Mouse (Mus musculus): ENCODE measurements around the gene Rhbdl3. TPM values are rescaled to one million over a fixed set of nuclear protein-coding genes. Genes with fewer than 3 reads are reported as not detected.

Gene Rhbdl3
- polyA plus RNA-seq, 1 experiment from 2014 or later, result 12.2 TPM

DNA sequence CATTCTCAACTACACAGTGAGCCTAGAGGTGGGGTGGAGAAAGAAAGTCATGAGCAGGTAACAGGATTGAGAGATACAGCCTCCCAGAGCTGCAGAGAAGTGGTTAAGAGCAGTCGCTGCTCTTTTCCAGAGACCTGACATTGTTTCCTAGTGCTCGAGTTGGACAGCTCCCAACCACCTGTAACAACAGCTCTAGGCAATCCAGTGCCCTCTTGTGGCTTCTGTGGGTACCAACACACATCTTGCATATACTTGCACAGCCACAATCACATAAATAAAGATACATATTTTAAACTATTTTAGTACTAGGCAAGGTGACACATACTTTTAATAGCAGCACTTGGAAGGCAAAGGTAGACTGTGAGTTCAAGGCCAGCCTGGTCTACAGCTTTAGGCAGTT lies 9.7 kb upstream of the Rhbdl3 start:
- H3K4me2 ChIP-seq (ENCODE audit: low read length), result no peak overlapping the region

DNA sequence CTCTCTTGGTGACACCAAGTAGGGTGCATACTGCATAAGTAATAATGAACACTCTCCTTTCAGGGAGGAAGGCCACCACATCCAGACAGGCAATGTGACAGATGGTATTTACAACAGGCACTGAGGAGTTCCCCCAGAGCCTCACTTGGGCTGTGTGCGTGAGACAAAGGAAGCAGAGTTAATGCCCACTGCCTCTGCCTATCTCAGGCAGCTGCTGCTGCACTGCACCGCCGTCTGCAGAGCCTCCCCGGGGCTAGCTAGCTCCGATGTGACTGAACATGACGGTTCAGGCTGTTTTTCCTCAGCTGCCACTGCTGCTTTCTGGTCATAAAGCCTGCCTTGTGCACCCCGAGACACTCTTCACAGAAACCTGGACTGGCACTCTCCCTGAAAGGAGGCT lies 8.2 kb upstream of the Rhbdl3 start:
- 22% methylated on average over 7 of the region's 7 CpGs for WGBS
- peak; percentile 73 for ATAC-seq
- Histone ChIP-seq H3K36me3 (ENCODE audit: control insufficient read depth, insufficient read depth) (no peaks in the 10 kb centered on the region), H3K4me2 (ENCODE audit: low read length) (no peak overlapping the region), H3K27ac (ENCODE audit: low read length) (peak overlapping the region; percentile 76), H3K4me3 (replicated peaks; ENCODE audit: low read length) (no peak overlapping the region), H3K9me3 (ENCODE audit: control insufficient read depth, low read length) (no peaks in the 10 kb centered on the region), H3K9ac (replicated peaks; ENCODE audit: low read depth, low read length) (0 out of 2 replicates have a peak overlapping the region, but pooled peaks have one; percentile 29), H3K4me1 (replicated peaks; ENCODE audit: control insufficient read depth, insufficient read depth, low read length) (peaks cover 36% of the 10 kb centered on the region), H3K27me3 (replicated peaks; ENCODE audit: control insufficient read depth, insufficient read depth, low read length) (no peaks in the 10 kb centered on the region)

More for the DNA sequence above, 9.7 kb upstream of the Rhbdl3 start:
- H3K4me1 ChIP-seq (replicated peaks; ENCODE audit: control insufficient read depth, insufficient read depth, low read length), result peaks cover 36% of the 10 kb centered on the region
- H3K4me3 ChIP-seq (replicated peaks; ENCODE audit: low read length), result no peak overlapping the region
- ATAC-seq, result no peak
- H3K9ac ChIP-seq (replicated peaks; ENCODE audit: low read depth, low read length), result no peak overlapping the region
- H3K27me3 ChIP-seq (replicated peaks; ENCODE audit: control insufficient read depth, insufficient read depth, low read length), result no peaks in the 10 kb centered on the region
- H3K36me3 ChIP-seq (ENCODE audit: control insufficient read depth, insufficient read depth), result no peaks in the 10 kb centered on the region
- no peaks in the 10 kb centered on the region for H3K9me3 ChIP-seq (ENCODE audit: control insufficient read depth, low read length)
- 73% methylated on average over 2 of the region's 2 CpGs for WGBS
- no peak overlapping the region for H3K27ac ChIP-seq (ENCODE audit: low read length)

DNA sequence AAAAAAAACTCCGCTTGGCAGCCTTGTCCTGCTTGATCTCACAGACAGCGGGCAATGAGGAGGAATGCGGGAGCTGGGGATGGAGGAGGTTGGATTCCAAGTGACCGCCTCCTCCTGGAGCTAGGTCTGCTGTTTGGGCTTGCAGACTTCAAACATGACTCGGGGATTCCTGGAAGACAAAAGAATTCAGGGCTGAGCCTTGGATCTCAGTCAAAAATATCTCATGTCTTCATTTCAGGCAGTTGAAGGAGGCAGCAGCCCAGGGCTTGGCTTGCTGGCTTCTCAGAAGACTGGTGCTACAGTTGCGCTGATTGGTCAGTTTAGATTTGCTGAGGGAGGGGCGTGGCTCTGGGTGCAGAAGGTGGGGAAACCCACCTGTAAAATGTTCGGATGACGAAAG lies 5.6 kb upstream of the Rhbdl3 start:
- H3K36me3 ChIP-seq (ENCODE audit: control insufficient read depth, insufficient read depth), result no peaks in the 10 kb centered on the region
- H3K4me3 ChIP-seq (replicated peaks; ENCODE audit: low read length), result no peak overlapping the region
- H3K9me3 ChIP-seq (ENCODE audit: control insufficient read depth, low read length), result no peaks in the 10 kb centered on the region
- H3K4me1 ChIP-seq (replicated peaks; ENCODE audit: control insufficient read depth, insufficient read depth, low read length), result peaks cover 44% of the 10 kb centered on the region
- WGBS, result 18% methylated on average over 9 of the region's 9 CpGs
- no peak overlapping the region for H3K4me2 ChIP-seq (ENCODE audit: low read length)
- ATAC-seq, result no peak
- no peaks in the 10 kb centered on the region for H3K27me3 ChIP-seq (replicated peaks; ENCODE audit: control insufficient read depth, insufficient read depth, low read length)
- H3K9ac ChIP-seq (replicated peaks; ENCODE audit: low read depth, low read length), result no peak overlapping the region; the same call in 1 of the 2 replicates
- H3K27ac ChIP-seq (ENCODE audit: low read length), result no peak overlapping the region

DNA sequence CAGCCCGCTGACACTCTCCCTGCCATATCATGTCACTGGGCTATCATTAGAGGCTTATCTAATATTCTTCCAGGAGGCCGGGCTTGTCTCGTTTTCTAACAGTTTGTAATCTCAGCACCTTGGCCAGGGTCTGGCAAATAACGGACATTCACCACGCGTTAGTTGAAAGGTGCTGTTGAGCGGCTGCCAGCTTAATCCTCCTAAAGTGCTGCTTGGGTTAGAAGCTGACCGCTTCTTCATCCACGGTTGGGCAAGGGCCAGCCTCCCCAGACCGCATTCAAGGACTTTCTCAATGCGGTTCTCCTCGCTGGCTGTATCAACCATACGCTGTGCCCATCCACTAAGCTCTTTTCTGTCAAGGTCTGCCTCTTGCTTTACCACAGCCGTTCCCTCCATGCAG lies 4.9 kb upstream of the Rhbdl3 start:
- H3K4me1 ChIP-seq (replicated peaks; ENCODE audit: control insufficient read depth, insufficient read depth, low read length), result peaks cover 43% of the 10 kb centered on the region
- 17% methylated on average over 14 of the region's 14 CpGs for WGBS
- ATAC-seq, result no peak
- no peak overlapping the region for H3K27ac ChIP-seq (ENCODE audit: low read length)
- no peak overlapping the region for H3K4me2 ChIP-seq (ENCODE audit: low read length)
- H3K9ac ChIP-seq (replicated peaks; ENCODE audit: low read depth, low read length), result no peak overlapping the region
- H3K27me3 ChIP-seq (replicated peaks; ENCODE audit: control insufficient read depth, insufficient read depth, low read length), result no peaks in the 10 kb centered on the region
- no peaks in the 10 kb centered on the region for H3K36me3 ChIP-seq (ENCODE audit: control insufficient read depth, insufficient read depth)
- no peaks in the 10 kb centered on the region for H3K9me3 ChIP-seq (ENCODE audit: control insufficient read depth, low read length)
- H3K4me3 ChIP-seq (replicated peaks; ENCODE audit: low read length), result no peak overlapping the region

DNA sequence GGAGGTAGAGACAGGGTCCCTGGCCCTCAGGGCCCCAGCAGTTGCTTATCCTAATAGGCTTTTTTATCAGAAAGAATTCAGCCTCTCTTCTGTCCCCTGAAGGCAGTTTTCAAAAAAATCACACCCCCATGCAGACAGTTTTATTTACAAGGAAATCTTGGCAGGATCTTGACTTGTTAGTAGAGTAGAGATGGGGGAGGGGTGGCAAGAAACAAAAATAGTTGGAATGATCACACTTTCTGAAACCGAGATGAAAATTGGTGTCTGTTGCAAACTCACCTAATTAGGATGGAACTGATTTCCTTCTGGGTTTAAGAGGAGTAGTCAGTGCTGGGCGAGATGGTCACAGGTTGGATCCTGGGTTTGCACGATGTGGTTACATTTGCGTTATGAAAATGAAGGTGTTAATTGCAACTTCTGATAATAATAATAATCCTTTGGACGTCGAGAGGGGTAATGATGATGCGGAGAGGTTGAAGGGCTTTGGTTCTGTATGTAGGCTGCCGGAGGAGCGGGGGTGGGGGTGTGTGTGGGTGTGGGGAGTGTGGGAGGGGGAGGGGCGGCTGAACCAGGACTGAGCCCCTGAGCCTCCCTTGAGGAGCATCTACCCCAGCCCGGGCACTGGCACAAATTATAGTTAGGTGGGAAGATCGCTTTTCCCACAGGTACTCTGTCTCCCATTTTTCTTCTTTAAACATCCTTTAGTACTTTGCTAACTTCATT lies 1.0 kb upstream of the Rhbdl3 start:
- no peaks in the 10 kb centered on the region for H3K36me3 ChIP-seq (ENCODE audit: control insufficient read depth, insufficient read depth)
- no peak for ATAC-seq
- peak overlapping the region; percentile 56 for H3K27ac ChIP-seq (ENCODE audit: low read length)
- peak overlapping the region; percentile 78 for H3K4me3 ChIP-seq (replicated peaks; ENCODE audit: low read length)
- no peak overlapping the region for H3K9ac ChIP-seq (replicated peaks; ENCODE audit: low read depth, low read length)
- WGBS, result 6% methylated on average over 12 of the region's 12 CpGs
- H3K27me3 ChIP-seq (replicated peaks; ENCODE audit: control insufficient read depth, insufficient read depth, low read length), result no peaks in the 10 kb centered on the region
- H3K4me1 ChIP-seq (replicated peaks; ENCODE audit: control insufficient read depth, insufficient read depth, low read length), result peaks cover 53% of the 10 kb centered on the region
- peak overlapping the region; percentile 93 for H3K4me2 ChIP-seq (ENCODE audit: low read length)
- H3K9me3 ChIP-seq (ENCODE audit: control insufficient read depth, low read length), result no peaks in the 10 kb centered on the region

DNA sequence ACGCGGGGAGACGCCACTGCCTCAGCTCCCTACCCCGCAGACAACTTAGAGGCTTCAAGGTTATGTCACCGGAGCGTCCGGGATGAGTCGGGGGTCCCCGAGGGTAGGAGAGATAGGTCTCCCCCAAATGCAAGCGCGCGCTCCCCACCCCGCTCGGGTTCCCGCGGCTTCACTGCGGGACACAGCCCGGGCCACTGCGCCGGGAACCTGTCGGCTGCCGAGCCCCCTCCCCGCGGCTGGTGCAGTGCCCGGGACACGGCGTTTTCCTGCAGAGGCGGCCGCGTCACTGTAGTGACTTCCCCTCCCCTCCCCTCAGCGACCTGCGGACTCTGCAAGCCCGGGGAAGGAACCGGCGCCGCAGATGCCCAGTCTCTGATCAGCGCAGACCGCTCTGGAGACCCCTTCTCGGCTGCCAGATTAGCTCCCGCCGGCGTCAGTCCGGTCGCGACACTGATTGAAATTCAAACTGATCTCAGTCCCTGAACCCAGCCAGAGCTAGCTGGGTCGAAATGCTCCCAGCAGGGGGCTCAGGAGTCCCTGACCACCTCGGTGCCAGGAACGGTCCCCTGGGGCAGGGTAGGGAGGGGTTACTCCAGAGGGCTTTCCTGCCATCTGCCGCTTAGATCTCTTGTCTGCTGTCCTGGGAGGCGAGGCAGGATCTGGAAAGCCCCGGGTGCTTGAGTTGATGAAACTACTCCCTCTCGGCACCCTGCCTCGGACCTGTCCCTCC lies 769 bp downstream of the Rhbdl3 start:
- Histone ChIP-seq H3K27ac (ENCODE audit: low read length) (peak overlapping the region; percentile 74), H3K9ac (replicated peaks; ENCODE audit: low read depth, low read length) (peak overlapping the region; percentile 77), H3K4me1 (replicated peaks; ENCODE audit: control insufficient read depth, insufficient read depth, low read length) (peaks cover 42% of the 10 kb centered on the region), H3K27me3 (replicated peaks; ENCODE audit: control insufficient read depth, insufficient read depth, low read length) (no peaks in the 10 kb centered on the region), H3K9me3 (ENCODE audit: control insufficient read depth, low read length) (no peaks in the 10 kb centered on the region), H3K4me2 (ENCODE audit: low read length) (peak overlapping the region; percentile 93), H3K4me3 (replicated peaks; ENCODE audit: low read length) (peak overlapping the region; percentile 78), H3K36me3 (ENCODE audit: control insufficient read depth, insufficient read depth) (no peaks in the 10 kb centered on the region)
- ATAC-seq, result peak; percentile 40
- WGBS, result under 1% methylated on average over 49 of the region's 53 CpGs

DNA sequence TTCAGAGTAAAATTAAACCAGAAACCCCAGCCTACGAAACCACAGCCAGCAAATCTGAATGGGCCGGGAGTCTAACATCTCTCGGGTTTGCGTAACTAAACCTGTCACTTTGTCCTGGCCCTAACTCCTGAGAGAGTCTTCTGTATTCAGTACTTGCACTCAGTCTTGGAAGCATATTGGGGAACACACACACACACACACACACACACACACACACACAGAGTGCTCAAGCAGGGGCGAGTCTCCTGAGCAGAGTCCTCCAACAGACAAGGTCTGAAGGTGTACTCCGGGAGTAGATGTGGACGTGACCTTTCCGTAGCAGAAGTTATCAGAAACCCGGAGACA lies 1.3 kb downstream of the Rhbdl3 start:
- peak overlapping the region; percentile 93 for H3K4me2 ChIP-seq (ENCODE audit: low read length)
- ATAC-seq, result 0 out of 2 replicates have a peak, but pooled peaks have one; percentile 9
- peak overlapping the region; percentile 78 for H3K4me3 ChIP-seq (replicated peaks; ENCODE audit: low read length)
- peak overlapping the region; percentile 74 for H3K27ac ChIP-seq (ENCODE audit: low read length)
- H3K9ac ChIP-seq (replicated peaks; ENCODE audit: low read depth, low read length), result peak overlapping the region; percentile 77
- 1% methylated on average over 9 of the region's 9 CpGs for WGBS
- H3K36me3 ChIP-seq (ENCODE audit: control insufficient read depth, insufficient read depth), result no peaks in the 10 kb centered on the region
- no peaks in the 10 kb centered on the region for H3K27me3 ChIP-seq (replicated peaks; ENCODE audit: control insufficient read depth, insufficient read depth, low read length)
- H3K9me3 ChIP-seq (ENCODE audit: control insufficient read depth, low read length), result no peaks in the 10 kb centered on the region
- H3K4me1 ChIP-seq (replicated peaks; ENCODE audit: control insufficient read depth, insufficient read depth, low read length), result peaks cover 42% of the 10 kb centered on the region

DNA sequence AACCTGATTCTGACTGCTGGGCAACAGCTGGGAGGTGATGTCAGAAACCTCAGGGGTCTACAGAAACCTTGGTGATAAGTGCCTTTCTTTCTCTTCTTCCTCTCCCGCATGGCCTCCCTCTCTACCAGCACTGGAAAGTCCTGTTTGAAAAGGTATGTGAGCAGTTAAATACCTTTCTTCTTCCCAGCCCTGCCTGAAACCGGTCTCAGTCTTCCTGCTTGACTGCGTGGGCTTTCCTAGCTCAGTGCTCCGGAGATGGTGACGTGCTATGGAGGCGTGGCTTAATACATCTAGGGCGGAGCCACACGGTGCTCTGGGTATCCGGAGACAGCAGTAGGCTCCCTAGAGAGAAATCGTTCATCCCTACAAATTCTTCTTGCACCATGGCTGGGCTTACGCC lies 1.8 kb downstream of the Rhbdl3 start:
- 2% methylated on average over 11 of the region's 11 CpGs for WGBS

DNA sequence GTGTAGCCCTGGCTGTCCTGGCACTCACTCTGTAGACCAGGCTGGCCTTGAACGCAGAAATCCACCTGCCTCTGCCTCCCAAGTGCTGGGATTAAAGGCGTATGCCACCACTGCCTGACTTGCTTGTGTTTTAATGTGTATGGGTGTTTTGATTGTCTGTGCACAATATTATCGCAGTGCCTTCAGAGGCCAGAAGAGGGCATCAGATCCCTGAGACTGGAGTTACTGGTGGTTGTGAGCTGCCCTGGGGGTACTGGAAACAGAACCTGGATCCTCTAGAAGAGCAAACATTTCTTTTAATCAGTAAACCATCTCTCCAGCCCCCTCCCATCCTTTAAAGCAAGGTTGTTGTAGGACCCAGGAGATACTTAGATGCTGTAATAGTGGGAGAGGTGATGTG lies 3.0 kb downstream of the Rhbdl3 start:
- WGBS, result 86% methylated on average over 3 of the region's 3 CpGs
- Histone ChIP-seq H3K9ac (replicated peaks; ENCODE audit: low read depth, low read length) (no peak overlapping the region), H3K4me1 (replicated peaks; ENCODE audit: control insufficient read depth, insufficient read depth, low read length) (peaks cover 41% of the 10 kb centered on the region), H3K27me3 (replicated peaks; ENCODE audit: control insufficient read depth, insufficient read depth, low read length) (no peaks in the 10 kb centered on the region), H3K4me2 (ENCODE audit: low read length) (no peak overlapping the region), H3K36me3 (ENCODE audit: control insufficient read depth, insufficient read depth) (no peaks in the 10 kb centered on the region), H3K9me3 (ENCODE audit: control insufficient read depth, low read length) (no peaks in the 10 kb centered on the region), H3K27ac (ENCODE audit: low read length) (no peak overlapping the region), H3K4me3 (replicated peaks; ENCODE audit: low read length) (no peak overlapping the region)
- ATAC-seq, result no peak

More for the DNA sequence above, 1.8 kb downstream of the Rhbdl3 start:
- ATAC-seq, result peak; percentile 82
- H3K27me3 ChIP-seq (replicated peaks; ENCODE audit: control insufficient read depth, insufficient read depth, low read length), result no peaks in the 10 kb centered on the region
- H3K9me3 ChIP-seq (ENCODE audit: control insufficient read depth, low read length), result no peaks in the 10 kb centered on the region
- peak overlapping the region; percentile 2 for H3K9ac ChIP-seq (replicated peaks; ENCODE audit: low read depth, low read length)
- H3K4me3 ChIP-seq (replicated peaks; ENCODE audit: low read length), result peak overlapping the region; percentile 78
- peaks cover 42% of the 10 kb centered on the region for H3K4me1 ChIP-seq (replicated peaks; ENCODE audit: control insufficient read depth, insufficient read depth, low read length)
- H3K36me3 ChIP-seq (ENCODE audit: control insufficient read depth, insufficient read depth), result no peaks in the 10 kb centered on the region
- peak overlapping the region; percentile 93 for H3K4me2 ChIP-seq (ENCODE audit: low read length)
- no peak overlapping the region for H3K27ac ChIP-seq (ENCODE audit: low read length)

Measured in forebrain, embryonic 16.5 days (tissue).